Mouse (Mus musculus) lung, postnatal 0 days (tissue): ENCODE results near the gene Tcf12. TPM values are rescaled to one million over a fixed set of nuclear protein-coding genes. Genes with fewer than 3 reads are reported as not detected.

Source experiments
- ATAC-seq: fragments of 200-750 bp; cut with Nextera tagmentation; 2 replicates; pipeline ENCODE4 v1.8.0; 2017; ENCODE audit warnings: moderate library complexity
- DNase-seq: peaks from one replicate; pipeline ENCODE4 v3.0.0-alpha.2; 2016; ENCODE audit warnings: low spot score
- H3K27ac ChIP-seq: fragments of 300-500 bp; sonication (generic); 2 replicates; pipeline ENCODE4 v1.5.1; 2014; ENCODE audit warnings: antibody characterized with exemption, mild to moderate bottlenecking, low read length, mixed read lengths
- H3K27me3 ChIP-seq: fragments of 300-500 bp; sonication (generic); replicated peaks from 2 replicates; pipeline ENCODE4 v1.6.1; 2014; ENCODE audit warnings: low read length, mixed read lengths; ENCODE audit not compliant: insufficient read depth
- H3K36me3 ChIP-seq: fragments of 300-500 bp; sonication (generic); 2 replicates; pipeline ENCODE4 v1.6.1; 2014; ENCODE audit warnings: low read length, mixed read lengths; ENCODE audit not compliant: insufficient read depth
- H3K4me1 ChIP-seq: fragments of 300-500 bp; sonication (generic); 2 replicates; pipeline ENCODE4 v1.6.1; 2014; ENCODE audit warnings: antibody characterized with exemption, low read depth, low read length, mixed read lengths; ENCODE audit not compliant: insufficient read depth
- H3K4me2 ChIP-seq: fragments of 300-500 bp; sonication (generic); replicated peaks from 2 replicates; pipeline ENCODE4 v1.6.1; 2014; ENCODE audit warnings: low read depth, mild to moderate bottlenecking, low read length, moderate library complexity, mixed read lengths
- H3K4me3 ChIP-seq: fragments of 300-500 bp; sonication (generic); 2 replicates; pipeline ENCODE4 v1.5.1; 2014; ENCODE audit warnings: low read depth, low read length
- H3K9ac ChIP-seq: fragments of 300-500 bp; sonication (generic); replicated peaks from 2 replicates; pipeline ENCODE4 v1.6.1; 2014; ENCODE audit warnings: low read depth, mild to moderate bottlenecking
- H3K9me3 ChIP-seq: fragments of 300-500 bp; sonication (generic); 2 replicates; pipeline ENCODE4 v1.6.1; 2016; ENCODE audit warnings: low read length, mixed read lengths
- CTCF ChIP-seq: IDR thresholded peaks from 2 replicates; pipeline ENCODE4 v1.5.1; 2016; ENCODE audit warnings: antibody characterized with exemption, mild to moderate bottlenecking
- EP300 ChIP-seq: IDR thresholded peaks from 2 replicates; pipeline ENCODE4 v1.6.1; 2016; ENCODE audit warnings: antibody characterized with exemption, mild to moderate bottlenecking, control low read depth
- WGBS: fragments of 180-500 bp; shearing (Covaris S2); extraction: QIAGEN DNeasy Blood & Tissue Kit; methylation state at CpG from one replicate; pipeline ENCODE4 v1.1.7; 2014; 5-methylcytosine and 5-hydroxymethylcytosine counted together
- polyA plus RNA-seq: library from polyadenylated mRNA; unstranded; fragments of >200 nt; fragmentation: Nextera tagmentation; extraction: Ambion mirVana; gene quantifications from 2 replicates; pipeline ENCODE4 v1.2.1, GENCODE M21; 2015

The Tcf12 gene
- polyA plus RNA-seq, 1 experiment from 2014 or later = 34.1 TPM

DNA sequence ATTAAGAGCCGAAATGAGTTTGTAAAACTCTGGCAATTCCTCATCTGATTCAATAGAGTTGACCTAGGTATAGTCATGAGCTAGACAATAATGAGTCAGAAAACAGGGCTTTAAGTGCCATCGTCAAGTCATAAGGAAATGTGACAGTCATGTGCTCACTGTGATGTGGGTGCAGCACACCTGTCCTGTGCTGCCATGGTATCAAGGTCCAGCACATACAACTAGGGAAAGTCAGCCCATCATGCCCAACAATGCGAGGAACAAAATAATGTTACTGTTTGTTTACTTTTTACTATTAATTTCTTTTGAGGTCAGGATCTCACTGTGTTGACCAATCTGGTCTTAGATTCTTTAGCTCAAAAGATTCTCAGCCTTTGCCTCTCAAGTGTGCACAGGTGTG is 130.6 kb downstream of the Tcf12 start:
- 88% methylated on average over 3 of the region's 3 CpGs for WGBS
- H3K4me3 ChIP-seq = no peak overlapping the region
- ATAC-seq (no peak), DNase-seq (no peak)
- H3K9me3 ChIP-seq = no peaks in the 10 kb centered on the region
- no peak overlapping the region for H3K9ac ChIP-seq
- H3K4me2 ChIP-seq = no peak overlapping the region
- no peaks in the 10 kb centered on the region for H3K27me3 ChIP-seq
- no peaks in the 10 kb centered on the region; the same call in 1 of the 2 replicates for H3K4me1 ChIP-seq
- H3K36me3 ChIP-seq = no peaks in the 10 kb centered on the region
- H3K27ac ChIP-seq = no peak overlapping the region
- TF ChIP-seq EP300 (no peak), CTCF (no peak)

- WGBS = 48% methylated on average over 2 of the region's 2 CpGs
- no peaks in the 10 kb centered on the region for H3K9me3 ChIP-seq
- ATAC-seq = no peak
- H3K4me1 ChIP-seq = no peaks in the 10 kb centered on the region; the same call in 1 of the 2 replicates
- DNase-seq = peak; percentile 30
- H3K9ac ChIP-seq = no peak overlapping the region
- no peak overlapping the region for H3K4me3 ChIP-seq
- H3K36me3 ChIP-seq = no peaks in the 10 kb centered on the region
- no peak overlapping the region for H3K27ac ChIP-seq
- H3K4me2 ChIP-seq = no peak overlapping the region
- no peak for TF ChIP-seq CTCF
- TF ChIP-seq EP300 = no peak
- H3K27me3 ChIP-seq = no peaks in the 10 kb centered on the region
Measured at GRCm38 (mm10) chr9:71980579-71980978, 131.1 kb downstream of the Tcf12 start.

GRCm38 (mm10) chr9:71978886-71979285 is 132.8 kb downstream of the Tcf12 start:
- Histone ChIP-seq H3K4me1 (no peaks in the 10 kb centered on the region; the same call in 1 of the 2 replicates), H3K27me3 (no peaks in the 10 kb centered on the region), H3K4me3 (no peak overlapping the region), H3K9me3 (no peaks in the 10 kb centered on the region), H3K27ac (no peak overlapping the region), H3K9ac (no peak overlapping the region), H3K4me2 (no peak overlapping the region), H3K36me3 (no peaks in the 10 kb centered on the region)
- ATAC-seq (no peak), DNase-seq (no peak)
- TF ChIP-seq CTCF = no peak
- WGBS = 73% methylated on average over 3 of the region's 3 CpGs

DNA sequence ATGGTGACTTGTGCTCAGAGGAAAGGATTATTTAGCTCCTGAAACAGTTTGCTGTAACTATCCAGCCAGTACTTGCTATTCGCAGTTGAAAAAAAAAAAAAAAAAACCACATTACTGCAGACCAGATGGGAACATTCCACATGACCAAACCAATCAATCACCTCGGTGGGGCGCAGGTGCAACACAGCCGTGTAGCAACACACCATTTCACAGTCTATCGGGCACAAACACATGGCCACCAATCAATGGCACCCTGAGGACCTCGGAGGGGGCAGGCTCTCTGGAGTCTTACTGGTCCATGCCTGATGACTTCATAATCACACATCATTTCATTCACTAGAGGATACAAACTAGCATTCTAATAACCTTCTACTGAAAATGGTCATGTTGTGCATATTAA is 135.6 kb downstream of the Tcf12 start:
- no peak for ATAC-seq
- TF ChIP-seq EP300 (no peak), CTCF (no peak)
- Histone ChIP-seq H3K4me3 (no peak overlapping the region), H3K4me2 (no peak overlapping the region), H3K9ac (no peak overlapping the region), H3K4me1 (no peaks in the 10 kb centered on the region; the same call in 1 of the 2 replicates), H3K27ac (no peak overlapping the region), H3K36me3 (no peaks in the 10 kb centered on the region), H3K9me3 (no peaks in the 10 kb centered on the region), H3K27me3 (no peaks in the 10 kb centered on the region)
- no peak for DNase-seq
- WGBS = 39% methylated on average over 6 of the region's 6 CpGs

DNA sequence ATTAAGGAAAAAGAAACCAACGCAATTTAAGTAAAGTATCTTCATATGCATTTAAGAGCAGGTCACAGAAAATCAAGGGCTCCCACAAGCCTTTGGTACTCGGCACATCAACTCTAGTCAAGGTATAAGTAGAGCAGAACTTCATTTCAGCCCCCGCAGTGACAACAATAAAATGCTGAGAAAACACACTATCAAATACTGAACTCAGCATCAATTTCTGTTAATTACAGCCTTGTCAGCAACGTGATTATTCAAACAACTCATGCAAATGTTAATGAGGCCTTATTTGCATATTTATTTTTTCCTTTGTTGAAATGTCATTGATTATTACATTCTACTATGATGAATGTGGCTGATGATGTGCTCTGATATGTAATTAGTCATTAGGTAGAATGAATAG is 136.5 kb downstream of the Tcf12 start:
- 77% methylated on average over 4 of the region's 4 CpGs for WGBS
- H3K4me3 ChIP-seq = no peak overlapping the region
- no peak for DNase-seq
- no peaks in the 10 kb centered on the region for H3K27me3 ChIP-seq
- no peaks in the 10 kb centered on the region for H3K36me3 ChIP-seq
- TF ChIP-seq CTCF (no peak), EP300 (no peak)
- no peaks in the 10 kb centered on the region; the same call in 1 of the 2 replicates for H3K4me1 ChIP-seq
- no peak for ATAC-seq
- no peaks in the 10 kb centered on the region for H3K9me3 ChIP-seq
- H3K9ac ChIP-seq = no peak overlapping the region
- no peak overlapping the region for H3K27ac ChIP-seq
- no peak overlapping the region for H3K4me2 ChIP-seq

GRCm38 (mm10) chr9:71974541-71974959 is 137.1 kb downstream of the Tcf12 start:
- Histone ChIP-seq H3K4me1 (no peaks in the 10 kb centered on the region; the same call in 1 of the 2 replicates), H3K9ac (no peak overlapping the region), H3K27ac (no peak overlapping the region), H3K36me3 (no peaks in the 10 kb centered on the region), H3K4me2 (no peak overlapping the region), H3K9me3 (no peaks in the 10 kb centered on the region), H3K27me3 (no peaks in the 10 kb centered on the region), H3K4me3 (no peak overlapping the region)
- peak; percentile 9; the same call in 1 of the 2 replicates for ATAC-seq
- 29% methylated on average over 2 of the region's 2 CpGs for WGBS
- TF ChIP-seq EP300 (peak; percentile 63), CTCF (no peak)
- DNase-seq = peak; percentile 34

- ATAC-seq = no peak
- no peak for TF ChIP-seq EP300
- no peak for TF ChIP-seq CTCF
Measured at GRCm38 (mm10) chr9:71964039-71964438, 147.6 kb downstream of the Tcf12 start.

More at GRCm38 (mm10) chr9:71964039-71964438, 147.6 kb downstream of the Tcf12 start:
- Histone ChIP-seq H3K27ac (no peak overlapping the region), H3K9ac (no peak overlapping the region), H3K27me3 (no peaks in the 10 kb centered on the region), H3K4me2 (no peak overlapping the region), H3K9me3 (no peaks in the 10 kb centered on the region), H3K4me3 (no peak overlapping the region), H3K4me1 (no peaks in the 10 kb centered on the region; the same call in 1 of the 2 replicates), H3K36me3 (no peaks in the 10 kb centered on the region)
- DNase-seq = no peak
- 78% methylated on average over 4 of the region's 4 CpGs for WGBS
